Mouse (Mus musculus) embryonic facial prominence, embryonic 15.5 days (tissue): ENCODE measurements around the gene 9830107B12Rik. TPM values are rescaled to one million over a fixed set of nuclear protein-coding genes. Genes with fewer than 3 reads are reported as not detected.

Source experiments
- ATAC-seq: fragments of 200-750 bp; cut with Nextera tagmentation; 2 replicates; pipeline ENCODE4 v1.8.0; 2017; ENCODE audit warnings: low read depth, moderate TSS enrichment; ENCODE audit not compliant: insufficient number of reproducible peaks, low FRiP score, low TSS enrichment
- H3K27ac ChIP-seq: fragments of 300-500 bp; sonication (generic); replicated peaks from 2 replicates; pipeline ENCODE4 v1.5.1; 2015; ENCODE audit warnings: mild to moderate bottlenecking, inconsistent platforms
- H3K27me3 ChIP-seq: fragments of 300-500 bp; sonication (generic); 2 replicates; pipeline ENCODE4 v1.6.1; 2015; ENCODE audit warnings: inconsistent platforms
- H3K36me3 ChIP-seq: fragments of 300-500 bp; sonication (generic); 2 replicates; pipeline ENCODE4 v1.6.1; 2015; ENCODE audit warnings: mild to moderate bottlenecking, inconsistent platforms
- H3K4me1 ChIP-seq: fragments of 300-500 bp; sonication (generic); 2 replicates; pipeline ENCODE4 v1.6.1; 2015; ENCODE audit warnings: inconsistent platforms
- H3K4me2 ChIP-seq: fragments of 300-500 bp; sonication (generic); replicated peaks from 2 replicates; pipeline ENCODE4 v1.6.1; 2015; ENCODE audit warnings: mild to moderate bottlenecking, inconsistent platforms
- H3K4me3 ChIP-seq: fragments of 300-500 bp; sonication (generic); replicated peaks from 2 replicates; pipeline ENCODE4 v1.5.1; 2015; ENCODE audit warnings: mild to moderate bottlenecking, inconsistent platforms
- H3K9ac ChIP-seq: fragments of 300-500 bp; sonication (generic); 2 replicates; pipeline ENCODE4 v1.6.1; 2015; ENCODE audit warnings: inconsistent platforms
- H3K9me3 ChIP-seq: fragments of 300-500 bp; sonication (generic); replicated peaks from 2 replicates; pipeline ENCODE4 v1.6.1; 2016; ENCODE audit warnings: inconsistent platforms
- WGBS: fragments of 180-500 bp; shearing (Covaris S2); methylation state at CpG from one replicate; pipeline ENCODE4 v1.1.7; 2015; 5-methylcytosine and 5-hydroxymethylcytosine counted together
- polyA plus RNA-seq: library from polyadenylated mRNA; unstranded; fragments of >200 nt; fragmentation: Nextera tagmentation; extraction: Ambion mirVana; gene quantifications from 2 replicates; pipeline ENCODE4 v1.2.1, GENCODE M21; 2015

Gene 9830107B12Rik
- polyA plus RNA-seq, 1 experiment from 2014 or later: not detected

GRCm38 (mm10) chr17:48093286-48093817 is 52.7 kb downstream of the 9830107B12Rik start:
- no peak for ATAC-seq
- no peaks in the 10 kb centered on the region for H3K9me3 ChIP-seq
- no peaks in the 10 kb centered on the region for H3K36me3 ChIP-seq
- peaks cover 47% of the 10 kb centered on the region for H3K27me3 ChIP-seq
- whole genome bisulfite sequencing: 67% methylated on average over 5 of the region's 5 CpGs
- no peak overlapping the region for H3K4me2 ChIP-seq
- H3K27ac ChIP-seq: no peak overlapping the region
- H3K9ac ChIP-seq: no peak overlapping the region
- peaks cover 37% of the 10 kb centered on the region for H3K4me1 ChIP-seq
- no peak overlapping the region for H3K4me3 ChIP-seq

GRCm38 (mm10) chr17:48090305-48090704 is 55.8 kb downstream of the 9830107B12Rik start:
- no peak for ATAC-seq
- no peak overlapping the region for H3K9ac ChIP-seq
- H3K9me3 ChIP-seq: no peaks in the 10 kb centered on the region
- H3K27ac ChIP-seq: no peak overlapping the region
- H3K4me3 ChIP-seq: no peak overlapping the region
- H3K4me2 ChIP-seq: no peak overlapping the region
- H3K27me3 ChIP-seq: peaks cover 18% of the 10 kb centered on the region
- no peaks in the 10 kb centered on the region for H3K36me3 ChIP-seq
- WGBS: 75% methylated on average over 12 of the region's 12 CpGs
- peaks cover 10% of the 10 kb centered on the region for H3K4me1 ChIP-seq

GRCm38 (mm10) chr17:48089446-48089845 is 56.6 kb downstream of the 9830107B12Rik start:
- Histone ChIP-seq H3K27ac (no peak overlapping the region), H3K9ac (no peak overlapping the region), H3K4me2 (no peak overlapping the region), H3K9me3 (no peaks in the 10 kb centered on the region), H3K27me3 (peaks cover 10% of the 10 kb centered on the region), H3K4me1 (peaks cover 1% of the 10 kb centered on the region; the same call in 1 of the 2 replicates), H3K36me3 (no peaks in the 10 kb centered on the region), H3K4me3 (no peak overlapping the region)
- ATAC-seq: no peak
- WGBS: 83% methylated on average over 2 of the region's 2 CpGs

- no peak within 1 kb of the TSS for H3K4me3 ChIP-seq
- no peak within 1 kb of the TSS for H3K4me2 ChIP-seq
- no peak within 1 kb of the TSS for H3K9ac ChIP-seq
- H3K36me3 ChIP-seq: no peaks in the 10 kb centered on the region
- peaks cover 5% of the 10 kb centered on the region; the same call in 1 of the 2 replicates for H3K27me3 ChIP-seq
- ATAC-seq: no peak
- H3K27ac ChIP-seq: no peak within 1 kb of the TSS
- H3K9me3 ChIP-seq: no peaks in the 10 kb centered on the region
- H3K4me1 ChIP-seq: no peaks in the 10 kb centered on the region
Measured at GRCm38 (mm10) chr17:48089019-48089418, 57.0 kb downstream of the 9830107B12Rik start, which contains the start of gene 1700067P10Rik. Gene 1700067P10Rik (plus strand): TSS chr17:48089319.

- H3K9me3 ChIP-seq: no peaks in the 10 kb centered on the region
- H3K9ac ChIP-seq: no peak overlapping the region
- no peak overlapping the region for H3K27ac ChIP-seq
- no peaks in the 10 kb centered on the region for H3K36me3 ChIP-seq
- no peak overlapping the region for H3K4me2 ChIP-seq
- no peak overlapping the region for H3K4me3 ChIP-seq
- H3K4me1 ChIP-seq: no peaks in the 10 kb centered on the region
- ATAC-seq: no peak
- no peaks in the 10 kb centered on the region for H3K27me3 ChIP-seq
- 38% methylated on average over 3 of the region's 3 CpGs for WGBS
Measured at GRCm38 (mm10) chr17:48080626-48081025, 65.4 kb downstream of the 9830107B12Rik start.

Other genes starting within 250 kb of the 9830107B12Rik start
- 17.0 and 19.3 TPM in 2 replicates for gene Foxp4, start 221.6 kb downstream of the 9830107B12Rik start, polyA plus RNA-seq
- not detected in 2 replicates for gene 1700122O11Rik, start 108.0 kb downstream of the 9830107B12Rik start, polyA plus RNA-seq
- gene 1700067P10Rik, start 56.9 kb downstream of the 9830107B12Rik start, polyA plus RNA-seq: not detected in 2 replicates
- 0.35 TPM in 1 of 2 replicates, not detected in the other for gene A530064D06Rik, start 21.0 kb upstream of the 9830107B12Rik start, polyA plus RNA-seq
- gene Trem1, start 86.5 kb upstream of the 9830107B12Rik start, polyA plus RNA-seq: 0.11 TPM in 1 of 2 replicates, not detected in the other
- not detected in 2 replicates for gene Trem3, start 101.5 kb upstream of the 9830107B12Rik start, polyA plus RNA-seq
- gene Treml4, start 118.0 kb upstream of the 9830107B12Rik start, polyA plus RNA-seq: 0.15 and 0.42 TPM in 2 replicates
- gene Treml2, start 153.2 kb upstream of the 9830107B12Rik start, polyA plus RNA-seq: 0.05 and 0.13 TPM in 2 replicates
- gene B430306N03Rik, start 169.9 kb upstream of the 9830107B12Rik start, polyA plus RNA-seq: 0.24 and 0.27 TPM in 2 replicates
- 4.3 and 5.8 TPM in 2 replicates for gene Trem2, start 200.1 kb upstream of the 9830107B12Rik start, polyA plus RNA-seq
- gene Treml1, start 213.6 kb upstream of the 9830107B12Rik start, polyA plus RNA-seq: 0.98 and 1.0 TPM in 2 replicates